Mouse (Mus musculus) monocyte, adult 2 months (primary cell): Measurements from ENCODE around the gene Txk.

Experiments
- DNase-seq, 2 experiments: peaks; one replicate each; pipeline ENCODE4 v3.0.0; 2022; ENCODE audit warnings: low spot score in 2 of 2, low read depth in 1 of 2

Gene Txk

GRCm38 (mm10) chr5:72752585-72752984, at the start of gene Txk:
Gene Txk (minus strand): TSS chr5:72752777.
- no peak for DNase-seq

DNA sequence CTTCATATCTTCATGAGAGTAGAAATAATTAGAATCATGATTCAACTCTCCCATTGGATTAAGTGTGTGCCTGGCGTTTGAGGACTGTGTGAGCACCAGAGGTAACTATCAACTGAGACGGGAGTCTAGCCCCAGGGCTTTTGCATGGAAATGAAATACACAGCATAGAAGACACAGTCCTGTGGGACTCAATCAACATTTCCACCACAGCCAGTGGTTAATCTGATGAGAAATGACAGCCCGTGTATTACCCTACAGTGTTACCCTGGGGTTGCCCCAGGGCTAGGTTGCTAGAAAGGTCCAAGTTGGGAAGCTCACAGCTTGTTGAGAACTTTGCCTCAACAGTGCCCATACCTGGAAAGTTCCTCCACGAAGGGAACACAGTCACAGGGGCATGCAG, 46.0 kb upstream of the Txk start:
- no peak for DNase-seq

DNA sequence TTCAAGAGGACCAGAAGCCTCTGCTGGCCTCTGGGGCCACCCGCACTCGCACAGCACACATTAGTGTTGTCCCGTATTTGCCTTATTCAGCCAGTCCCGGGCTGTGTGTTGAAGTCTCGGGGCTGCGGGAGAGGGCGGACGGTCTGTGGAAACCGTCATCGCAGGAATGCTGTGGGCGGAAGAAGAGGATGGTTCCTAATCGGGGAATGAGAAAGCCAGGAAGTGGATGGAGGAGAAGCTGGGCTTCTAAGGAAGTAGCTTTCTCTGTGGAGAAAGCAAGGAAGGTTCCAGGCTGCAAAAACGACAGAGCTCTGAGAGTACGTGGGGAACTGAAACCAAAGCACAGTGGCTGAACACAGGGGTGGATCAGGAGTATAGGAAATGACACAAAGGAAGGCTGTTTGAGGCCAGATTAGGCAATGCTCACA, 43.6 kb upstream of the Txk start:
- DNase-seq, result peak; percentile 48 to 55

DNA sequence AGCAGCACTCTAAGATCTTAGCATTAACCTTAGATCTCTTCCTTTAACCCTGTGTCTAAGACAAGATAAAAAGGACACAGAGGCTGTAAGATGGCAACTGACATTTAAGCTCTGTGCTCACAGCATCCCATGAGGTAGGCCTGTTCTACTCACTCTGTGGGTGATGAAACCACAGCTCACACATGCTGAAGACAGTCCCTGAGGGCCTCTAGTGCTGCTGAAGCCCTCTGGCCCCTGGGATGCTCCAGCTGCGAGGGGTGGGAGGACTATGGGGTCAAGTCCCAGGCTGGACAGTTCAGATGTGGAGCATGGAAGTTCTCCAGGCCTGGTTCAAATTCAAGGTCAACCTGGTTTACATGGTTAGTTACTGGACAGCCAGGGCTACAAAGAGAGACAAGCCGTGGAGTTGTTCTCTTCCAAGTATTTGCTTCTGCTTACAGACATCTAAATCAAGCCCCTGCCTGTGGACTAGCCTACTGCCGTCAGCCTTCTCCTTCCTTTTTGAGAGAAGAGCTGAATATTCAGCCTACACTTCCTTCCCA, 40.8 kb upstream of the Txk start:
- DNase-seq, result no peak

- no peak for DNase-seq
These were observed 39.2 kb upstream of the Txk start for GRCm38 (mm10) chr5:72791789-72792188.

GRCm38 (mm10) chr5:72791386-72791785, 38.8 kb upstream of the Txk start:
- no peak for DNase-seq

GRCm38 (mm10) chr5:72785451-72785850, 32.9 kb upstream of the Txk start:
- DNase-seq, result no peak

GRCm38 (mm10) chr5:72784719-72785118, 32.1 kb upstream of the Txk start:
- no peak for DNase-seq

- no peak for DNase-seq
These were observed 31.4 kb upstream of the Txk start for GRCm38 (mm10) chr5:72783957-72784356.

DNA sequence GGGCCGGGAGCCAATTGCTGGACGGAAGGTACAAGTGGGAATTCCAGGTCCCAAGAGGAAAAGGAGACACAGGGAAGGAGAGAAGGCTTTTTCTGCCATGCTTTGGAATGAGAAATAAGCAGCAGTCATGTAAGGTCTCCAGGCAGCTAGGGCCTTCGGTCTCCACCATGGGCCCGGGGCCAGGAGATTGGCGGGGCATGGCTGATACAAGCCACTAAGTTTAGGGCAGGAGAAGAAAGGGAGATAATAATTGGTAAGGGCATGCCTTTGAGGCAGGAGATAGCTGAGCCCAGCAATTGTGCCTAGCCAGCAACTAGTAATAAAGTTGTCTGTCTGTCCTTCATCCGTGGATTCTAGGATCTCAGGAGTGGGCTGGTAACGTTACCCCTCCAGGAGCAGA, 30.5 kb upstream of the Txk start:
- DNase-seq, result no peak

DNA sequence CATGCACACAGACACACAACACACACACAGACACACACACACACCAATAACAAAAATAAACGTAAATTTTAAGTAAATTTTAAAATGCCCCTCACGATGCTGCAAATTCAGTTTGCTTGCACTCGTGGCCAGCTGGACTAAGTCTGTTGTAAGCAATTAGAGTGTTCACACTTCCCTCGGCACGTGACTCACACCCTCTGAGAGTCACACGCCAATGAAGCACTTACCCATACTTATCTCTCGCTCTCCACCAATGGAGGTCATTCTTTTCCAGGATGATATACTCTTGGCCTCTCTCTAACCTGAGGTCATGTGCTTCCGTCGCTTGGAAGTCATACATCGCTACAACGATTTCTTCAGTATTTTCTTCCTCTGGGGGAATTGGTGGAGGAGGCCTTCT, 29.2 kb upstream of the Txk start:
- DNase-seq, result no peak

DNA sequence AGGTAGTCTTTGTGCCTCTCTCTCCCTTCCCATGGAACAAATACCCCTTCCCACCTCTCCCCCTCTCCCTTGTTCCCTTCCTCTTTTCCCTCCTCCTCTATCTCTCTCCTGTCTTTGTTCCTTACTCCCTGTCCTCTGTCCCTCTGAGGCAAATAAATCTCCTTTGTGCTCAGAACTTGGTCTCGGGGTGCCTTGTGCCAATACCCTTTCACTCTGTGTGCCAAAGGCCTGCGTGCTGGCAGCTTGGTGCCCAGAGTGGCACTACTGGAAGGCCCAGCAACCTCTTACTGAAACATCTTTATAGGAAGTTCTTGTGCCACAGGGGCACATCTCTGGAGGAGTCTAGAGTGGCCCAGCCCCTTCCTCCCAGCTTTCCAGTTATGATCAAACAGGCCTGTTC, 24.0 kb upstream of the Txk start:
- no peak for DNase-seq

GRCm38 (mm10) chr5:72776127-72776526, 23.6 kb upstream of the Txk start:
- no peak for DNase-seq

- no peak for DNase-seq
These were observed 17.3 kb upstream of the Txk start for GRCm38 (mm10) chr5:72769841-72770240.

DNA sequence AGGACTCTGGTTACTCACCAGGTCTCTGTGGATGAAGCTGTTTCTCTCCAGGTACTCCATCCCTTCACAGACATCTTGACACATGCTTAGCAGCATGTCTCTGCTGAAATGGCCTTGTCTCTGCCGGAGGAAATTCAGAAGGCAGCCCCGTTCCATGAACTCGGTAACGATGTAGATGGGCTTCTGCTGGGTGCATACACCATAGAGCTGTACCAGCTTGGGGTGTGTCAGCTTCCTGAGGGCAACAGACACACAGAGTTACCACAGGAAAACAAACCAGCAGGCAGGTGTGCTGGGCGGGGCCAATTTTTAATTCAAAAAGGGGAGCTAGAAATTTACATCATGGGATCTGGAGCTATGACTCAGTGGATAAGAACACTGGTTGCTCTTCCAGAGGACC, 11.0 kb upstream of the Txk start:
- DNase-seq, result no peak

- no peak for DNase-seq
These were observed 10.4 kb upstream of the Txk start for GRCm38 (mm10) chr5:72763025-72763424.

- DNase-seq, result no peak
These were observed 9.2 kb upstream of the Txk start for GRCm38 (mm10) chr5:72761758-72762157.

DNA sequence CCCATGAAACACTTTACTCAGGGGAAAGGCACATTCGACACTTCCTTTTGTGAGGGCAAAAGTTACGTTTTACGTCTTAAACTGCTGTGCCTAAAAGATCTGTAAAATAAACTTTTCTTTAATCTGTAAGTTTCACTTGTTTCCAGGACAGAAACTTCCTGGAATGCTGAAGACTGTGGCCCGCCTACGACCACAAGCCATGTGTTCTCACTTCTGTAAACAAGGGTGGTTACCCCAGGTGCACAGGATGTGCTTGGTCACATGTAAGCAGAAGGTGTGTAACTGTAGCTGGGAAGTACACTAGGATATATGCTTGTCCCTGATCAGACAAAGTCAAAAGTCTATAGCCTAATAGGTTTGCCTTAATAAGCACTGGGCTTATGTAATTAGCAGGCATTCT, 8.7 kb upstream of the Txk start:
- no peak for DNase-seq

GRCm38 (mm10) chr5:72758925-72759924, 6.6 kb upstream of the Txk start:
- DNase-seq, result no peak

- DNase-seq, result no peak
These were observed 4.7 kb upstream of the Txk start for GRCm38 (mm10) chr5:72757155-72757773.

GRCm38 (mm10) chr5:72755941-72756340, 3.4 kb upstream of the Txk start:
- no peak for DNase-seq

- DNase-seq, result no peak
These were observed 2.5 kb upstream of the Txk start for GRCm38 (mm10) chr5:72755035-72755434.
